Mouse (Mus musculus) limb, embryonic 11.5 days (tissue): ENCODE results near the gene Qprt. TPM values are rescaled to one million over a fixed set of nuclear protein-coding genes. Genes with fewer than 3 reads are reported as not detected.

Experiments
- ATAC-seq: fragments of 200-750 bp; cut with Nextera tagmentation; 2 replicates; pipeline ENCODE4 v1.8.0; 2017; ENCODE audit warnings: low read depth; ENCODE audit not compliant: insufficient number of reproducible peaks, low FRiP score, low TSS enrichment
- DNase-seq: peaks from one replicate; pipeline ENCODE4 v3.0.0-alpha.2; 2015; ENCODE audit warnings: low spot score
- H3K27ac ChIP-seq: fragments of 300-500 bp; sonication (generic); replicated peaks from 2 replicates; pipeline ENCODE4 v1.5.1; 2014; ENCODE audit warnings: low read depth, mild to moderate bottlenecking, low read length
- H3K27me3 ChIP-seq: fragments of 300-500 bp; sonication (generic); 2 replicates; pipeline ENCODE4 v1.6.1; 2014; ENCODE audit warnings: mild to moderate bottlenecking, low read length, mixed read lengths; ENCODE audit not compliant: control insufficient read depth, insufficient read depth
- H3K36me3 ChIP-seq: fragments of 300-500 bp; sonication (generic); 2 replicates; pipeline ENCODE4 v1.6.1; 2014; ENCODE audit warnings: mild to moderate bottlenecking, low read length, moderate library complexity, mixed read lengths; ENCODE audit not compliant: control insufficient read depth, insufficient read depth
- H3K4me1 ChIP-seq: fragments of 300-500 bp; sonication (generic); 2 replicates; pipeline ENCODE4 v1.6.1; 2014; ENCODE audit warnings: low read length, mixed read lengths; ENCODE audit not compliant: control insufficient read depth, insufficient read depth
- H3K4me2 ChIP-seq: fragments of 300-500 bp; sonication (generic); 2 replicates; pipeline ENCODE4 v1.6.1; 2014; ENCODE audit warnings: low read depth, mild to moderate bottlenecking, moderate library complexity; ENCODE audit not compliant: severe bottlenecking
- H3K4me3 ChIP-seq: fragments of 300-500 bp; sonication (generic); 2 replicates; pipeline ENCODE4 v1.5.1; 2014; ENCODE audit warnings: low read depth, low read length
- H3K9ac ChIP-seq: fragments of 300-500 bp; sonication (generic); 2 replicates; pipeline ENCODE4 v1.6.1; 2014; ENCODE audit warnings: mild to moderate bottlenecking, low read length
- H3K9me3 ChIP-seq: fragments of 300-500 bp; sonication (generic); 2 replicates; pipeline ENCODE4 v1.6.1; 2016; ENCODE audit warnings: low read length; ENCODE audit not compliant: control insufficient read depth
- WGBS: fragments of 180-500 bp; shearing (Covaris S2); extraction: QIAGEN DNeasy Blood & Tissue Kit; methylation state at CpG from one replicate; pipeline ENCODE4 v1.1.7; 2014; 5-methylcytosine and 5-hydroxymethylcytosine counted together
- polyA plus RNA-seq: library from polyadenylated mRNA; unstranded; fragments of >200 nt; fragmentation: Nextera tagmentation; extraction: Ambion mirVana; gene quantifications from 2 replicates; pipeline ENCODE4 v1.2.1, GENCODE M21; 2014

Gene Qprt
- polyA plus RNA-seq, 1 experiment from 2014 or later = 1.6 TPM

- H3K4me1 ChIP-seq = no peaks in the 10 kb centered on the region
- no peak overlapping the region for H3K27ac ChIP-seq
- no peak overlapping the region for H3K4me2 ChIP-seq
- H3K9me3 ChIP-seq = no peaks in the 10 kb centered on the region
- H3K9ac ChIP-seq = no peak overlapping the region
- WGBS = 81% methylated on average over 5 of the region's 5 CpGs
- DNase-seq (no peak), ATAC-seq (no peak)
- no peak overlapping the region for H3K4me3 ChIP-seq
- H3K36me3 ChIP-seq = no peaks in the 10 kb centered on the region
- no peaks in the 10 kb centered on the region for H3K27me3 ChIP-seq
Observed at GRCm38 (mm10) chr7:127098521-127098920, 23.5 kb downstream of the Qprt start.

GRCm38 (mm10) chr7:127096456-127096855 is 25.6 kb downstream of the Qprt start:
- no peak for ATAC-seq
- H3K27me3 ChIP-seq = no peaks in the 10 kb centered on the region
- H3K36me3 ChIP-seq = no peaks in the 10 kb centered on the region
- H3K4me3 ChIP-seq = no peak overlapping the region
- H3K9me3 ChIP-seq = no peaks in the 10 kb centered on the region
- WGBS = 66% methylated on average over 7 of the region's 7 CpGs
- peaks cover 2% of the 10 kb centered on the region for H3K4me1 ChIP-seq
- H3K4me2 ChIP-seq = no peak overlapping the region
- H3K27ac ChIP-seq = no peak overlapping the region
- no peak overlapping the region for H3K9ac ChIP-seq
- DNase-seq = no peak

DNA sequence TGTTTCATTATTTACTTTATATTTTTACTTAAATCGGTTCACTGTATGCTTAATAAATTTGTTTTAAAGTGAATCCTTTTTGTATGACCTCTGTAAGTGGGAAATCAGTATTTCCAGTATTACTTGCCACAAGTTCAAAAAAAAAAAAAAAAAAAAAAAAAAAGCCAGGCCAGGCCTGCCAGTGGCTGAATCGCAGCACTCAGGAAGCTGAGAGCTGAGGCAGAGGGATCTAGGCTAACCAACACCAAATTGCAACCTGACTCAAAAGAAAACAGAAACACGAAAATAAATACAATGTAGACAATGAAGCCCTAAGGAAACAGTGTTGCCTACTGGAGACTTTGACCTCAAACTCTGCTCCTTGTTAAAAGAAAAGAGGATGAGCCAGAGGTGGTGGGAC is 28.1 kb downstream of the Qprt start:
- 82% methylated on average over 3 of the region's 3 CpGs for WGBS
- no peak overlapping the region for H3K9ac ChIP-seq
- no peaks in the 10 kb centered on the region for H3K27me3 ChIP-seq
- H3K27ac ChIP-seq = no peak overlapping the region
- no peaks in the 10 kb centered on the region for H3K36me3 ChIP-seq
- H3K4me1 ChIP-seq = peaks cover 6% of the 10 kb centered on the region
- no peak overlapping the region for H3K4me2 ChIP-seq
- H3K9me3 ChIP-seq = no peaks in the 10 kb centered on the region
- DNase-seq (no peak), ATAC-seq (no peak)
- no peak overlapping the region for H3K4me3 ChIP-seq

GRCm38 (mm10) chr7:127091114-127091896 is 30.7 kb downstream of the Qprt start, which contains the start of gene AI467606:
TSS of gene AI467606 (plus strand) at chr7:127091359.
- no peak within 1 kb of the TSS for H3K27ac ChIP-seq
- no peaks in the 10 kb centered on the region for H3K36me3 ChIP-seq
- H3K27me3 ChIP-seq = no peaks in the 10 kb centered on the region
- no peak within 1 kb of the TSS for H3K4me3 ChIP-seq
- no peak for DNase-seq
- 0 out of 2 replicates have a peak, but pooled peaks have one; percentile 17 for ATAC-seq
- H3K9ac ChIP-seq = peak within 1 kb of the TSS; percentile 45
- peak within 1 kb of the TSS; percentile 22; the same call in 1 of the 2 replicates for H3K4me2 ChIP-seq
- no peaks in the 10 kb centered on the region for H3K9me3 ChIP-seq
- peaks cover 6% of the 10 kb centered on the region for H3K4me1 ChIP-seq
- 61% methylated on average over 16 of the region's 16 CpGs for WGBS

DNA sequence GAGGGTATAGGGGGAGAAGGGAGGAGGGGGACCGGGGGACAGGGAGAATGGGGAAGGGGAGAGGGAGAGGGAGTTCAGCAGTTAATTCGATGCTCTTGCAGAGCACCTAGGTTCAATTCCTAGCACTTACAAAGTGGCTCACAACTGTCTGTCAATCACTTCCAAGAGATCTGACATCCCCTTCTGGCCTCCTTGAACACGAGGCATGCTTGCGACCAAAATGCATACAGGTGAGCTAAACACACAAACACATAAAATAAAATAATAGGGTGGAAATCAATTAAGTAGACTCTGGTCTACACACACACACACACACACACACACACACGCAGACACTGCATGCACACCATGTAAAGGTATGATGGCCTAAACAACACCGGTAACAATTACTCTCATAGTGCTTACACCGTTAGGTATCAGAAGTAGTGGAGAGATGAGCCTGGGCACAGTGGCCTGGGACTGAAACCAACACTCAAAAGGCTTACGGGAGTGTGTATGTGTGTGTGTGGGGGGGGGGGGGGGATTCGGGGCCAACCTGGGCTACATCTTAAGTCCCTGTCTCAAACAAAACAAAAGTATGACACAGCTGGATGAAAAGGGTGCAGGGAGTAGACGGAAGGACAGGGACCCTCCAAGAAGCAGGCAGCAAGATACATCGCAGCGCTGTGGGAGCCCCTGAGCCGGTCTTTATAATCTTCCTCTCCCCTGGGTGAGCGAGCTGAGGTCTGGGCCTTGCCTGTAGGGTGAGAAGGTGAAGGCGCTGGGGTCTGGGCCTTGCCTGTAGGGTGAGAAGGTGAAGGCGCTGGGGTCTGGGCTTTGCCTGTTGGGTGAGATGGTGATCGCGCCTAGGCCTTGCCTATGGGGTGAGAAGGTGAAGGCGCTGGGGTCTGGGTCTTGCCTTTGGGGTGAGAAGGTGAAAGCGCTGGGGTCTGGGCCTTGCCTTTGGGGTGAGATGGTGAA is 31.6 kb downstream of the Qprt start:
- Histone ChIP-seq H3K4me2 (no peak overlapping the region), H3K27ac (no peak overlapping the region), H3K27me3 (no peaks in the 10 kb centered on the region), H3K36me3 (no peaks in the 10 kb centered on the region), H3K9ac (no peak overlapping the region; the same call in 1 of the 2 replicates), H3K4me3 (no peak overlapping the region), H3K9me3 (no peaks in the 10 kb centered on the region), H3K4me1 (peaks cover 6% of the 10 kb centered on the region)
- DNase-seq (no peak), ATAC-seq (no peak)
- WGBS = 85% methylated on average over 20 of the region's 20 CpGs

DNA sequence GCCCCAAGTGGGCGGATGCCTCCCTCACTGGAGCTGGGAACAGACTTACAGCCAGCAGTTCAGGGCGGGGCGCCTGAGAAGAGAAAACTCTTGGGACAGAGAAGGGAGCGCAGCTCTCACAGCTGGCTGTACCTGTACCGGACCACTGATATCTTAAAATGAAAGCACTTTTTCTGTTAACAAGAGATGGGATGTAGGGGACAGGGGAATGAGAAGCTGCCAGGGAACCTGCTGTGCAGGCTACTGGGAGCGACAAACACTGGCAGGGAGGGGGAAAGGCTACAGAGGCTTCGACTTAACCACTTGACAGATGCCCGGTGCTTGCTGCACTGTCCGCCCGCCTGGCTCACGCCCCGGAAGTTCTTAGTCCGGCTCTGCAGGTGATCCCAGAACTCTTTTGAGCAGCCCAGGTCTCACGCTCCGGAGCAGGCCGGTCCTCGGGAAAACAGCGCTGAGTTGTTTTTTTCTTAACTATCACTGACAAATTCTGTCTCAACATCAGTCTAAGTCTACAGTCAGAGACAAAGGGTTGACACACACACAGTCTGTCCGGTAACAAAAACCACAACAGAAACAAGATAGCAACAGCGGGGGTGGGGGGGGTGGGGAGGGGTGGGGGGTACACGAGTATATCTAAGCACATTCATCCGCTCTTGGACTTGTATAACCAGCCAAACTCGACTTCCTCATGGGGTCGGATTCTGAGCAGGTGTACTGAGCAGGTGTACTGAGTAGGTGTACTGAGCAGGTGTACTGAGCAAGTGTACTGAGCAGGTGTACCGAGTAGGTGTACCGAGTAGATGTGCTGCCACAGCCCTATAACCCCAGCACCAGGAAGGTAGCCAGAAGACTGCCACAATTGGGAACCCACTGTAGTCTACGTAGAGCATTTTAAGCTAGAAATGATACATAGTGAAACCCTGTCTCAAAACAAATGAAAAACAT is 32.9 kb downstream of the Qprt start:
- no peaks in the 10 kb centered on the region for H3K9me3 ChIP-seq
- DNase-seq = no peak
- H3K4me1 ChIP-seq = peaks cover 6% of the 10 kb centered on the region
- H3K9ac ChIP-seq = no peak overlapping the region
- no peak overlapping the region for H3K27ac ChIP-seq
- ATAC-seq = no peak
- H3K36me3 ChIP-seq = no peaks in the 10 kb centered on the region
- WGBS = 26% methylated on average over 27 of the region's 27 CpGs
- no peaks in the 10 kb centered on the region for H3K27me3 ChIP-seq
- H3K4me3 ChIP-seq = no peak overlapping the region
- peak overlapping the region; percentile 27; the same call in 1 of the 2 replicates for H3K4me2 ChIP-seq

DNA sequence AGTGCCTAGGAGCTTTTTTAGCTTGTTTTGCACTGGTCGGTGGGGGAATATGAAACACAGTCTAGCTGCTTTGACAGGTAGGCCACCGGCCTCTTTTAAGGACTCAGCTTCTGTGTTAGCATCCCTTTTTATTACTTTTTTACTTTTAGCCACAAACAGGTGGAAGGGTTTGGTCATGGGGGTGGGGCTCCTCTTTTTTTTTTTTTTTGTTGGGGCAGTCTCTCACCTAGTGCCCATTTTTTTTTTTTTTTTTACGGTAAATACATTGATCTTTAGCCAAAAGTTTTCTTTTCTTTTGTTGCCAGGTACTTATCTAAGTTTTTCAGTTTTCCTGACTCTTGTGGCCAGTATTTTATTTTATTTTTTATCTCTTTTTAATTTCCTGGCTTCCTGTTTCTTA is 33.9 kb downstream of the Qprt start:
- Histone ChIP-seq H3K4me3 (no peak overlapping the region), H3K36me3 (no peaks in the 10 kb centered on the region), H3K4me1 (peaks cover 6% of the 10 kb centered on the region), H3K9ac (no peak overlapping the region), H3K9me3 (no peaks in the 10 kb centered on the region), H3K4me2 (no peak overlapping the region), H3K27me3 (no peaks in the 10 kb centered on the region), H3K27ac (no peak overlapping the region)
- 89% methylated on average over 3 of the region's 3 CpGs for WGBS
- ATAC-seq (no peak), DNase-seq (no peak)
